Mouse (Mus musculus): ENCODE data around the gene Vmn2r47.
"Not testable (repeated sequence)": the region's sequence is repeated elsewhere in the genome, so short reads cannot be mapped to it uniquely, and the experiment has no call there.

The Vmn2r47 gene

DNA sequence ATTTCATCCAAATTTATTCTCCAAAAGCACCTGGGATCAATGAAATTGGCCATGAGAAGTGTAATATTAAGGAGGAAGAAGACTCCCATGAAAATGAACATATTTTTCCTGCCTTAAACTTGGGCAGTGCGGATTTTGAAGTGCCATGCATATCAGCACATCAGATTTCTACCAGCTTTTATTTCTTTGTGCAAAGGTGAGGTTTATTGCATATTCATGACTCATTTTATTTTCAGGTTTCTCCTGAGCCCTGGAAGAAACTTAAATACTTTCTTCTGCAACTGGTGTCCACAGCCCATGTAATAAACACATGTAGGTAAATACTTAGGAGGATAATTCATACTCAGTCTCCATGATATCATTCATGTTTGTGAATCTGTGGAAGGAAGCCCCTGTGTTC lies at the start of gene Vmn2r47:
Gene Vmn2r47, minus strand, starts transcription at position 101 of the 400 bp plus-strand sequence.
- DNase-seq (ENCODE audit: low read depth): not testable (repeated sequence)

DNA sequence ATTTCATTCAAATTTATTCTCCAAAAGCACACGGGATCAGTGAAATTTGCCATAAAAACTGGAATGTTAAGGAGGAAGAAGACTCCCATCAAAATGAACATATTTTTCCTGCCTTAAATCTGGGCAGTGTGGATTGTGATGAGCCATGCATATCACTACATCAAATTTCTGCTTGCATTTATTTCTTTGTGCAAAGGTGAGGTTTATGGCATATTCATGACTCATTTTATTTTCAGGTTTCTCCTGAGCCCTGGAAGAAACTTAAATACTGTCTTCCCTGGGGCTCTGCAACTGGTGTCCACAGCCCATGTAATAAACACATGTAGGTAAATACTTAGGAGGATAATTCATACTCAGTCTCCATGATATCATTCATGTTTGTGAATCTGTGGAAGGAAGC lies 70.7 kb downstream of the Vmn2r47 start, which contains the start of gene Vmn2r46:
Gene Vmn2r46, minus strand, starts transcription at position 101 of the 400 bp plus-strand sequence.
- DNase-seq (ENCODE audit: low read depth): not testable (repeated sequence)

Data from fibroblast of lung, adult 2 months (primary cell).